Mouse (Mus musculus) spleen, postnatal 4 days (tissue): ENCODE results near the gene Scarb2.

ENCODE experiments used
- DNase-seq, 2 experiments: peaks; one replicate each; pipeline ENCODE4 v3.0.0; 2022; ENCODE audit warnings: low spot score in 2 of 2

Gene Scarb2

GRCm38 (mm10) chr5:92438540-92438939, 68.1 kb downstream of the Scarb2 start:
- DNase-seq = no peak

GRCm38 (mm10) chr5:92435025-92435584, 71.5 kb downstream of the Scarb2 start, which contains the start of gene Nup54:
Gene Nup54 (minus strand): TSS chr5:92435219.
- DNase-seq = peak; percentile 92 to 95

- peak in 1 of 2 experiments; percentile 60 for DNase-seq
These were observed 72.1 kb downstream of the Scarb2 start for GRCm38 (mm10) chr5:92434571-92434985.

- no peak for DNase-seq
These were observed 72.6 kb downstream of the Scarb2 start for GRCm38 (mm10) chr5:92434070-92434469.

- no peak for DNase-seq
These were observed 75.0 kb downstream of the Scarb2 start for GRCm38 (mm10) chr5:92431611-92432010.

GRCm38 (mm10) chr5:92430723-92431122, 75.9 kb downstream of the Scarb2 start:
- DNase-seq = no peak

- no peak for DNase-seq
These were observed 82.5 kb downstream of the Scarb2 start for GRCm38 (mm10) chr5:92424126-92424525.

- DNase-seq = no peak
These were observed 92.7 kb downstream of the Scarb2 start for GRCm38 (mm10) chr5:92413982-92414375.

GRCm38 (mm10) chr5:92413271-92413981, 93.2 kb downstream of the Scarb2 start:
- DNase-seq = no peak

GRCm38 (mm10) chr5:92411461-92412140, 95.0 kb downstream of the Scarb2 start:
- no peak for DNase-seq

GRCm38 (mm10) chr5:92410486-92410885, 96.1 kb downstream of the Scarb2 start:
- DNase-seq = no peak

- no peak for DNase-seq
These were observed 97.1 kb downstream of the Scarb2 start for GRCm38 (mm10) chr5:92409361-92410155.

GRCm38 (mm10) chr5:92404400-92404678, 102.3 kb downstream of the Scarb2 start:
- no peak for DNase-seq

- no peak for DNase-seq
These were observed 102.9 kb downstream of the Scarb2 start for GRCm38 (mm10) chr5:92403562-92404399.

- DNase-seq = no peak
These were observed 103.8 kb downstream of the Scarb2 start for GRCm38 (mm10) chr5:92402816-92403215.

- peak; percentile 78 to 89 for DNase-seq
These were observed 108.5 kb downstream of the Scarb2 start for GRCm38 (mm10) chr5:92398153-92398552.

- DNase-seq = no peak
These were observed 110.2 kb downstream of the Scarb2 start for GRCm38 (mm10) chr5:92396476-92396875.

- no peak for DNase-seq
These were observed 110.9 kb downstream of the Scarb2 start for GRCm38 (mm10) chr5:92395764-92396163.

- no peak for DNase-seq
These were observed 112.8 kb downstream of the Scarb2 start for GRCm38 (mm10) chr5:92393863-92394262.

GRCm38 (mm10) chr5:92392542-92392941, 114.1 kb downstream of the Scarb2 start:
- DNase-seq = no peak
